Mouse (Mus musculus): ENCODE measurements around the gene Dut. TPM values are rescaled to one million over a fixed set of nuclear protein-coding genes. Genes with fewer than 3 reads are reported as not detected.

The Dut gene
- total RNA-seq, 2 experiments from 2014 or later = 77.9 to 83.7 TPM

GRCm38 (mm10) chr2:125304746-125305145, 57.8 kb downstream of the Dut start:
- DNase-seq = no peak

- DNase-seq = no peak
Observed at GRCm38 (mm10) chr2:125305671-125306070, 58.7 kb downstream of the Dut start.

Other genes with a start within 250 kb of the Dut start
- gene Slc24a5, start 179.1 kb upstream of the Dut start, total RNA-seq (2021) = under 1 TPM; 0.43 to 0.71 TPM
- gene Myef2, start 123.5 kb upstream of the Dut start, total RNA-seq (2021) = 10 to 100 TPM; 38.8 to 42.7 TPM
- gene Ctxn2, start 110.5 kb upstream of the Dut start, total RNA-seq (2021) = not detected
- gene Slc12a1, start 94.7 kb upstream of the Dut start, total RNA-seq (2021) = not detected